Mouse (Mus musculus): ENCODE measurements around the gene Mast4. TPM values are rescaled to one million over a fixed set of nuclear protein-coding genes. Genes with fewer than 3 reads are reported as not detected.

Mast4 gene
- polyA plus RNA-seq, 1 experiment from 2014 or later, result 31.0 TPM

DNA sequence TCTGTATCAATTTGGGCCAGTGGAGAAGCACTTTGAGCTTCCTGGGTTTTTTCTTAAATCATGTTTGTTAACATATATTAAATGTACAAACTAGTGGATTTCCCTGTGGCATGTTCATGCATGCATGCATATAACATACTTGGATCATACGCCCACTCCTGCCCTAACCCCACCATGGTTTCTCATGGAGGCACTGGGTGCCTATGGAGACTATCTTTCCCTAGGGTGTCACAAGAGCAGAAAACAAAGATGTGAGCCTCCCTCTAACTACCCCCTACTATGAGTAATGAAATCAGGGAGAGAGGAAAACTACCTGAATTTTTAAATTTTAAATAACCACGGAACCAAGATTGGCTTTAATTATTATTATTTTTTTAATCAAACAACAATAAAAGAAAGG is 32.2 kb downstream of the Mast4 start:
- Histone ChIP-seq H3K4me2 (replicated peaks; ENCODE audit: low read depth, low read length) (no peak overlapping the region), H3K27ac (ENCODE audit: low read depth, low read length) (no peak overlapping the region), H3K4me1 (ENCODE audit: control insufficient read depth, insufficient read depth, low read length) (no peaks in the 10 kb centered on the region), H3K36me3 (ENCODE audit: control insufficient read depth, insufficient read depth, low read length) (no peaks in the 10 kb centered on the region), H3K27me3 (ENCODE audit: control insufficient read depth, insufficient read depth, low read length) (no peaks in the 10 kb centered on the region), H3K4me3 (ENCODE audit: low read length) (no peak overlapping the region), H3K9ac (ENCODE audit: low read depth, low read length) (no peak overlapping the region), H3K9me3 (ENCODE audit: control insufficient read depth, low read length) (no peaks in the 10 kb centered on the region)
- WGBS, result 84% methylated on average over 2 of the region's 2 CpGs
- no peak for ATAC-seq (ENCODE audit: low FRiP score, low TSS enrichment)

DNA sequence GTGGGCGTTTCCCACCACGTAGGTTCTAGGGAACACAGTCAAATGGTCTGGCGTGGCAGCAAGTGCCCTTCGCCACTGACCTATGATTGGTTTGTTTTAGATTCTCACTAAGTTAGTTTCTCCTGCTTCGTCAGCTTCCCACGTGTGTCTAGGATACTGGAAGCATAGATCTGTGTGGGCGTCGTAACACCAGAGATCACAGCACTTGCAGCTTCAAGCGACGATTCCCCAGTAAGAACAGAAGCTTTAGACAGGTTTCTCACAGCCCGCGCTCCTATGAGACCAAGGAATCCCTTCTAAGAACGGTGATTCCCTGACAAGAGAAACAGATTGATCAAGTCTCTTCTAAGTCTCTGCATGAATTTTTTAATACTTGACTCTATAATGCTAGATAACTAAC is 39.9 kb downstream of the Mast4 start:
- no peaks in the 10 kb centered on the region for H3K36me3 ChIP-seq (ENCODE audit: control insufficient read depth, insufficient read depth, low read length)
- no peaks in the 10 kb centered on the region for H3K9me3 ChIP-seq (ENCODE audit: control insufficient read depth, low read length)
- no peak overlapping the region for H3K4me3 ChIP-seq (ENCODE audit: low read length)
- 80% methylated on average over 13 of the region's 13 CpGs for WGBS
- no peak for ATAC-seq (ENCODE audit: low FRiP score, low TSS enrichment)
- H3K4me1 ChIP-seq (ENCODE audit: control insufficient read depth, insufficient read depth, low read length), result no peaks in the 10 kb centered on the region
- no peak overlapping the region for H3K4me2 ChIP-seq (replicated peaks; ENCODE audit: low read depth, low read length)
- H3K27ac ChIP-seq (ENCODE audit: low read depth, low read length), result no peak overlapping the region
- no peaks in the 10 kb centered on the region for H3K27me3 ChIP-seq (ENCODE audit: control insufficient read depth, insufficient read depth, low read length)
- no peak overlapping the region for H3K9ac ChIP-seq (ENCODE audit: low read depth, low read length)

DNA sequence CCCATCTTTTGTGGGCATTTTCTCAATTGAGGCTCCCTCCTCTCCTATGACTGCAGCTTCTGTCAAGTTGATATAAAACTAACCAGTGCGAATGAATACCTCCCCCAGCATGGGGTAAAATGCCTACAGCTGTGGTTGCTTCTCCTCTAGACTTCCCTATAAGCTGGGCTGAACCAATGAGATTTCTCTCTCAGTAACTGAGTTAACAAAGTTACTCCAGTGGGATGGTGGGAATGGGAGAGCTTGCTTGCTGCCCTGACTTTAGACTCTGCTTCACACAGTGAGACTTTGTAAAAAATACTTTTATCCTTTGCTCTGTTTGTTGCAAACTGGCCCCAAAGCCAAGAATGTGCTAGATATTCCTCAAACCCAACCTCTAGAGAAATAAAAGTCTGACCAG is 41.2 kb downstream of the Mast4 start:
- no peak for ATAC-seq (ENCODE audit: low FRiP score, low TSS enrichment)
- WGBS, result 63% methylated on average over 1 of the region's 1 CpGs

DNA sequence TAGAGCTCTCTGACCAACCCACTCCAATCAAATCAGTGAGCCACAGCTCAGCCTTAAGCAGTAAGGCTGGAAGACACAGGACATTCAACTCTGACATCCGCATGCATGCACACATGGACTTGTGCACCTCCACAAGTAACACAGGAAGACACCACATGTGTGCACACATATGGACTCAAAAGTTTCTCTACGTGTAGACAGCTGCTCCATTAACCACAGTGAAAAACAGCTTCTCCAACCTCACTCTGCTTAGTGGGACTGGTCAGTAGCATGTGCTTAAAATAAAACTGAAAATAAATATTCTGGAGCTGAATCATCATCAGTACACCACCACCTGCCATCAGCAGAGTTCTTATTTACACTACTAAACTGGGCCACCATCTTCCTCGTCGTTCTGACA is 43.2 kb downstream of the Mast4 start:
- H3K4me3 ChIP-seq (ENCODE audit: low read length), result no peak overlapping the region
- H3K4me2 ChIP-seq (replicated peaks; ENCODE audit: low read depth, low read length), result no peak overlapping the region
- H3K27ac ChIP-seq (ENCODE audit: low read depth, low read length), result no peak overlapping the region
- no peak for ATAC-seq (ENCODE audit: low FRiP score, low TSS enrichment)
- H3K9me3 ChIP-seq (ENCODE audit: control insufficient read depth, low read length), result no peaks in the 10 kb centered on the region
- no peaks in the 10 kb centered on the region for H3K4me1 ChIP-seq (ENCODE audit: control insufficient read depth, insufficient read depth, low read length)
- H3K27me3 ChIP-seq (ENCODE audit: control insufficient read depth, insufficient read depth, low read length), result no peaks in the 10 kb centered on the region
- no peak overlapping the region for H3K9ac ChIP-seq (ENCODE audit: low read depth, low read length)
- no peaks in the 10 kb centered on the region for H3K36me3 ChIP-seq (ENCODE audit: control insufficient read depth, insufficient read depth, low read length)
- WGBS, result 91% methylated on average over 4 of the region's 4 CpGs

More for the DNA sequence above, 41.2 kb downstream of the Mast4 start:
- Histone ChIP-seq H3K27me3 (ENCODE audit: control insufficient read depth, insufficient read depth, low read length) (no peaks in the 10 kb centered on the region), H3K36me3 (ENCODE audit: control insufficient read depth, insufficient read depth, low read length) (no peaks in the 10 kb centered on the region), H3K4me2 (replicated peaks; ENCODE audit: low read depth, low read length) (no peak overlapping the region), H3K4me3 (ENCODE audit: low read length) (no peak overlapping the region), H3K9ac (ENCODE audit: low read depth, low read length) (no peak overlapping the region), H3K27ac (ENCODE audit: low read depth, low read length) (no peak overlapping the region), H3K9me3 (ENCODE audit: control insufficient read depth, low read length) (no peaks in the 10 kb centered on the region), H3K4me1 (ENCODE audit: control insufficient read depth, insufficient read depth, low read length) (no peaks in the 10 kb centered on the region)

DNA sequence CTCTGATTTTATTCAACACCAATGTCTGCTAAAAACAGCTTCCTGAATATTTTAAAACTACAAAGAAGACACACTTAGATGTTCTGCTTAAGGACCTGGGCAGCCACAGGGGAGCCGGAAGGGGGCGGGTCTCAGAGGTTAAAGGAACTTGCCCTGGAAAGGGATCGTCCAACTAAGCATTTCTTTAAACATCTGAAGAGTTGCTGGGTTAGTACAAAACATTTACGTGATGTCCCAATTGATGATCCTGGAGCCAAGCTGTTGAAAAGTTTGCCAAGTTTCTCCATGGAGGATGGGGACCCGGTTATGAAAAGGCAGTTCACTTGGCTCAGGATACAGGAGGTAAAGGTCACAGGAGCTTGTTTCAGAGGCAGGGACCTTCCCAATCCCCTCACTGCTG is 48.5 kb downstream of the Mast4 start:
- Histone ChIP-seq H3K27me3 (ENCODE audit: control insufficient read depth, insufficient read depth, low read length) (no peaks in the 10 kb centered on the region), H3K27ac (ENCODE audit: low read depth, low read length) (no peak overlapping the region), H3K4me1 (ENCODE audit: control insufficient read depth, insufficient read depth, low read length) (no peaks in the 10 kb centered on the region), H3K4me2 (replicated peaks; ENCODE audit: low read depth, low read length) (no peak overlapping the region), H3K9me3 (ENCODE audit: control insufficient read depth, low read length) (no peaks in the 10 kb centered on the region), H3K36me3 (ENCODE audit: control insufficient read depth, insufficient read depth, low read length) (no peaks in the 10 kb centered on the region), H3K9ac (ENCODE audit: low read depth, low read length) (no peak overlapping the region), H3K4me3 (ENCODE audit: low read length) (no peak overlapping the region)
- WGBS, result 81% methylated on average over 5 of the region's 5 CpGs
- ATAC-seq (ENCODE audit: low FRiP score, low TSS enrichment), result no peak

DNA sequence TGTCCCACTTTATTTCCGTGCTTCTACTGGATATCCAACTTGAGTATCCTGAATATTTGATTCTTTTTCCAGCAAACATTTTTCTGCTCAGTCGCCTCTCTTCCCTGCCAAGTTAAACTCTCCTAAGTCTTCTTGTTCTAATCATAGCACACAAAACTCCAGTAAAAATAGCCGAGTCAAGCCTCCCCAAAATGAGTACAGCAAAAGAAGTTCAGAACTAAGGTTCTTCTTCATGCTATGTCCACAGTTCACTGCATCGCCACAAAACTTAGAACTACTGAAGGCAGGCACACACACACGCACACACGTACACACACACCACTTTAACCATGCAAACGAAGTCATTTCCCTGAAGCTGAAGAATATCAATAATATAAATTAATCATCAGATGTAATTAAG is 49.3 kb downstream of the Mast4 start:
- WGBS, result 90% methylated on average over 7 of the region's 7 CpGs
- Histone ChIP-seq H3K4me3 (ENCODE audit: low read length) (no peak overlapping the region), H3K36me3 (ENCODE audit: control insufficient read depth, insufficient read depth, low read length) (no peaks in the 10 kb centered on the region), H3K27ac (ENCODE audit: low read depth, low read length) (no peak overlapping the region), H3K4me1 (ENCODE audit: control insufficient read depth, insufficient read depth, low read length) (no peaks in the 10 kb centered on the region), H3K27me3 (ENCODE audit: control insufficient read depth, insufficient read depth, low read length) (no peaks in the 10 kb centered on the region), H3K9ac (ENCODE audit: low read depth, low read length) (no peak overlapping the region), H3K9me3 (ENCODE audit: control insufficient read depth, low read length) (no peaks in the 10 kb centered on the region), H3K4me2 (replicated peaks; ENCODE audit: low read depth, low read length) (no peak overlapping the region)
- ATAC-seq (ENCODE audit: low FRiP score, low TSS enrichment), result no peak

DNA sequence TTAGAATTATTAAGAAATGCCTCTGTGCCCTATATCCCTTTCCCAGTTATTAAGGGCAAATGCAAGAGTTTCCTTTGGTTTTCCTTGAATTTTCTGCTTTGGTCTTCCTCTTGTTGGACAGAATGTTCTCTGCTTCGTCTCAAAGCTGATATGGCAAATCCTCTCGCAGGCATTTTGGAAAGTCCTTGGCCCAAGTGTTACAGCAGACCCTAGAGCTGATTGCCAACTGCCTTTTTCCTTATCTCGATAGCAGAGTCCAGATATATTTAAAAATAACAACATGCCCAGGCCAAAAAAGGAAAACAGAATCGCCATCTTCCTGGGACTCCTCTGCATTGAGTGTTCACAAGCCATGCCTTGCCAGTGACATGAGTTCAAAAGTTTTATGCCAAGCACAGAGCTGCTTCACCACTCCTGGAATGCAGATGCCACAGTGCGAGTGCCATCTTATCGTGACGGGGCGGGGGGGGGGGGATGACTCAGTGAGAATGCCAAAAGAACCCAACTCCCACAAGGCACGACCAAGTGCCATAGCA is 63.4 kb downstream of the Mast4 start:
- 90% methylated on average over 9 of the region's 9 CpGs for WGBS

DNA sequence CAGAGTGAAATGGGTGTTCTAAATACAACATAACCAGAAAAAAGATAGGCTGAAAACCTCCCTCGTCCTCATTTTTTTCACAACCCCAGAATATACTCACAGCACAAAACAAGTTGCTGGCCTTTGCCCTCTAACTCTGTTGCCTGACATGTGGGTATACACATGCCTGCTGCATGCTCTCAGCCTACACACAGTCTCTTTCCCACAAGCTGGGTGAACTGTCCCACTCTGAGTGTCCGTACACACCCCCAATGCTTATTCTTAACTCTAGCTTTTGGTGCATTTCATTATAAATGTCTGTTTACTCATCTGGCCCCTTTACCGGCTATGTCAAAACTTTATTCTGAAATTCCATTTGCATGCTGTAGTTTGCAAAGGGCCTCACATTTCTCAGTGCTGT is 71.6 kb downstream of the Mast4 start:
- H3K27me3 ChIP-seq (ENCODE audit: control insufficient read depth, insufficient read depth, low read length), result no peaks in the 10 kb centered on the region
- 67% methylated on average over 3 of the region's 3 CpGs for WGBS
- H3K9me3 ChIP-seq (ENCODE audit: control insufficient read depth, low read length), result no peaks in the 10 kb centered on the region
- no peak overlapping the region for H3K4me3 ChIP-seq (ENCODE audit: low read length)
- no peak overlapping the region for H3K27ac ChIP-seq (ENCODE audit: low read depth, low read length)
- no peaks in the 10 kb centered on the region for H3K4me1 ChIP-seq (ENCODE audit: control insufficient read depth, insufficient read depth, low read length)
- no peaks in the 10 kb centered on the region for H3K36me3 ChIP-seq (ENCODE audit: control insufficient read depth, insufficient read depth, low read length)
- no peak overlapping the region for H3K4me2 ChIP-seq (replicated peaks; ENCODE audit: low read depth, low read length)
- H3K9ac ChIP-seq (ENCODE audit: low read depth, low read length), result no peak overlapping the region
- no peak for ATAC-seq (ENCODE audit: low FRiP score, low TSS enrichment)

More for the DNA sequence above, 63.4 kb downstream of the Mast4 start:
- ATAC-seq (ENCODE audit: low FRiP score, low TSS enrichment), result no peak
- Histone ChIP-seq H3K4me3 (ENCODE audit: low read length) (no peak overlapping the region), H3K4me2 (replicated peaks; ENCODE audit: low read depth, low read length) (no peak overlapping the region), H3K36me3 (ENCODE audit: control insufficient read depth, insufficient read depth, low read length) (no peaks in the 10 kb centered on the region), H3K4me1 (ENCODE audit: control insufficient read depth, insufficient read depth, low read length) (no peaks in the 10 kb centered on the region), H3K27me3 (ENCODE audit: control insufficient read depth, insufficient read depth, low read length) (no peaks in the 10 kb centered on the region), H3K9me3 (ENCODE audit: control insufficient read depth, low read length) (no peaks in the 10 kb centered on the region), H3K9ac (ENCODE audit: low read depth, low read length) (no peak overlapping the region), H3K27ac (ENCODE audit: low read depth, low read length) (no peak overlapping the region)

DNA sequence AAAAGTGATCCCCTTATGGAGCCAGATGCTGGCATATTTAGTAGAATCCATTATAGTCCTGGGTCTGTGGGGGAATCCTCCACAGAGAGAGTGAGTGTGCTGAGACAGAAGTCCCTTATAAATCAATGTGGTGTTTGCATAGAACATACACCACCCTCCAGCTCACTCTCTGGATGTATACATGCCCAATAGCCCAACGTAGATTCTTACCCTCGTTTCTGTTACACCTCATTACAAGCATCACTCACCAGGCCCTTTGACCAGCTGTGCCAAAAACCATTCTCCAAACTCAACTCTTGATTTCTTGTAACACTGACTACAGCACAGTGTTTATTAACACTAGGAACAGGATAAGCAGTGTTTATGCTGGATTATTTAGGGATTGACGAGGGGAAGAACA is 72.2 kb downstream of the Mast4 start:
- 70% methylated on average over 3 of the region's 3 CpGs for WGBS
- no peak for ATAC-seq (ENCODE audit: low FRiP score, low TSS enrichment)

More for the DNA sequence above, 72.2 kb downstream of the Mast4 start:
- no peak overlapping the region for H3K4me2 ChIP-seq (replicated peaks; ENCODE audit: low read depth, low read length)
- H3K36me3 ChIP-seq (ENCODE audit: control insufficient read depth, insufficient read depth, low read length), result no peaks in the 10 kb centered on the region
- no peaks in the 10 kb centered on the region for H3K9me3 ChIP-seq (ENCODE audit: control insufficient read depth, low read length)
- no peaks in the 10 kb centered on the region for H3K27me3 ChIP-seq (ENCODE audit: control insufficient read depth, insufficient read depth, low read length)
- H3K4me3 ChIP-seq (ENCODE audit: low read length), result no peak overlapping the region
- H3K4me1 ChIP-seq (ENCODE audit: control insufficient read depth, insufficient read depth, low read length), result no peaks in the 10 kb centered on the region
- H3K9ac ChIP-seq (ENCODE audit: low read depth, low read length), result no peak overlapping the region
- no peak overlapping the region for H3K27ac ChIP-seq (ENCODE audit: low read depth, low read length)
